Mouse (Mus musculus) hindbrain, postnatal 0 days (tissue): ENCODE results near the gene Dcaf12. TPM values are rescaled to one million over a fixed set of nuclear protein-coding genes. Genes with fewer than 3 reads are reported as not detected.
A peak's percentile ranks its signal among the peaks of the same experiment; 100 is the strongest.

Experiments used
- ATAC-seq: fragments of 200-750 bp; cut with Nextera tagmentation; 2 replicates; pipeline ENCODE4 v1.8.0; 2017; ENCODE audit warnings: mild to moderate bottlenecking, moderate TSS enrichment, moderate library complexity
- DNase-seq: peaks from one replicate; pipeline ENCODE4 v3.0.0-alpha.2; 2015; ENCODE audit warnings: low spot score
- H3K27ac ChIP-seq: fragments of 300-500 bp; sonication (generic); 2 replicates; pipeline ENCODE4 v1.5.1; 2014; ENCODE audit warnings: mild to moderate bottlenecking
- H3K27me3 ChIP-seq: fragments of 300-500 bp; sonication (generic); 2 replicates; pipeline ENCODE4 v1.6.1; 2014; ENCODE audit warnings: low read length, mixed read lengths; ENCODE audit not compliant: insufficient read depth
- H3K36me3 ChIP-seq: fragments of 300-500 bp; sonication (generic); 2 replicates; pipeline ENCODE4 v1.6.1; 2014; ENCODE audit warnings: low read length, mixed read lengths; ENCODE audit not compliant: insufficient read depth
- H3K4me1 ChIP-seq: fragments of 300-500 bp; sonication (generic); 2 replicates; pipeline ENCODE4 v1.6.1; 2014; ENCODE audit warnings: antibody characterized with exemption, low read length, mixed read lengths; ENCODE audit not compliant: insufficient read depth
- H3K4me2 ChIP-seq: fragments of 300-500 bp; sonication (generic); 2 replicates; pipeline ENCODE4 v1.6.1; 2014; ENCODE audit warnings: low read depth, mild to moderate bottlenecking, low read length, moderate library complexity, mixed read lengths
- H3K4me3 ChIP-seq: fragments of 300-500 bp; sonication (generic); 2 replicates; pipeline ENCODE4 v1.5.1; 2014; ENCODE audit warnings: low read length
- H3K9ac ChIP-seq: fragments of 300-500 bp; sonication (generic); replicated peaks from 2 replicates; pipeline ENCODE4 v1.6.1; 2014; ENCODE audit warnings: mild to moderate bottlenecking, low read length, moderate library complexity, mixed read lengths
- H3K9me3 ChIP-seq: fragments of 300-500 bp; sonication (generic); 2 replicates; pipeline ENCODE4 v1.6.1; 2016; ENCODE audit warnings: low read length, mixed read lengths
- CTCF ChIP-seq: IDR thresholded peaks from 2 replicates; pipeline ENCODE4 v1.5.1; 2016; ENCODE audit warnings: antibody characterized with exemption, control low read depth, low read depth
- WGBS: fragments of 180-500 bp; shearing (Covaris S2); extraction: QIAGEN DNeasy Blood & Tissue Kit; methylation state at CpG from one replicate; pipeline ENCODE4 v1.1.7; 2014; 5-methylcytosine and 5-hydroxymethylcytosine counted together
- polyA plus RNA-seq: library from polyadenylated mRNA; unstranded; fragments of >200 nt; fragmentation: Nextera tagmentation; extraction: Ambion mirVana; gene quantifications from 2 replicates; pipeline ENCODE4 v1.2.1, GENCODE M21; 2015
- total RNA-seq: library from RNA; depleted of rRNA; stranded (reverse); fragments of >200 nt; gene quantifications from 2 replicates; pipeline ENCODE4 v1.2.3, GENCODE M21; 2014

Dcaf12 gene
- total and polyA plus RNA-seq, 2 experiments from 2014 or later, result 53.0 to 64.0 TPM

GRCm38 (mm10) chr4:41349199-41349591, 34.5 kb upstream of the Dcaf12 start:
- no peaks in the 10 kb centered on the region for H3K36me3 ChIP-seq
- ATAC-seq (peak; percentile 80), DNase-seq (no peak)
- TF ChIP-seq CTCF, result no peak
- peak overlapping the region; percentile 88 for H3K4me3 ChIP-seq
- under 1% methylated on average over 27 of the region's 28 CpGs for WGBS
- H3K27me3 ChIP-seq, result no peaks in the 10 kb centered on the region
- peak overlapping the region; percentile 76 for H3K9ac ChIP-seq
- peak overlapping the region; percentile 77 for H3K4me2 ChIP-seq
- peak overlapping the region; percentile 91 for H3K27ac ChIP-seq
- peaks cover 8% of the 10 kb centered on the region for H3K4me1 ChIP-seq
- no peaks in the 10 kb centered on the region for H3K9me3 ChIP-seq

GRCm38 (mm10) chr4:41348584-41349198, 34.0 kb upstream of the Dcaf12 start, which contains the start of gene Ubap1:
Ubap1 (plus strand) TSS chr4:41348996.
- DNase-seq (peak; percentile 98), ATAC-seq (peak; percentile 99)
- WGBS, result under 1% methylated on average over 31 of the region's 31 CpGs

GRCm38 (mm10) chr4:41347839-41348238, 33.1 kb upstream of the Dcaf12 start:
- no peaks in the 10 kb centered on the region for H3K36me3 ChIP-seq
- DNase-seq, result no peak
- ATAC-seq, result no peak
- TF ChIP-seq CTCF, result no peak
- H3K27ac ChIP-seq, result no peak overlapping the region
- no peak overlapping the region for H3K4me3 ChIP-seq
- WGBS, result 55% methylated on average over 4 of the region's 5 CpGs
- peaks cover 8% of the 10 kb centered on the region for H3K4me1 ChIP-seq
- no peaks in the 10 kb centered on the region for H3K27me3 ChIP-seq
- H3K9ac ChIP-seq, result 0 out of 2 replicates have a peak overlapping the region, but pooled peaks have one; percentile 17
- peak overlapping the region; percentile 77 for H3K4me2 ChIP-seq
- no peaks in the 10 kb centered on the region for H3K9me3 ChIP-seq

More at GRCm38 (mm10) chr4:41348584-41349198, 34.0 kb upstream of the Dcaf12 start, which contains the start of gene Ubap1:
- Histone ChIP-seq H3K9me3 (no peaks in the 10 kb centered on the region), H3K4me3 (peak within 1 kb of the TSS; percentile 88), H3K4me1 (peaks cover 8% of the 10 kb centered on the region), H3K27me3 (no peaks in the 10 kb centered on the region), H3K4me2 (peak within 1 kb of the TSS; percentile 77), H3K9ac (peak within 1 kb of the TSS; percentile 76), H3K36me3 (no peaks in the 10 kb centered on the region), H3K27ac (peak within 1 kb of the TSS; percentile 91)
- no peak for TF ChIP-seq CTCF

- Histone ChIP-seq H3K27ac (no peak overlapping the region), H3K36me3 (no peaks in the 10 kb centered on the region), H3K4me3 (no peak overlapping the region), H3K4me2 (no peak overlapping the region), H3K9ac (no peak overlapping the region), H3K4me1 (peaks cover 8% of the 10 kb centered on the region), H3K9me3 (no peaks in the 10 kb centered on the region), H3K27me3 (no peaks in the 10 kb centered on the region)
- ATAC-seq, result no peak
- TF ChIP-seq CTCF, result no peak
- no peak for DNase-seq
- WGBS, result 73% methylated on average over 2 of the region's 2 CpGs
Observed at GRCm38 (mm10) chr4:41346011-41346410, 31.3 kb upstream of the Dcaf12 start.

GRCm38 (mm10) chr4:41340912-41341550, 26.3 kb upstream of the Dcaf12 start:
- no peak overlapping the region for H3K4me3 ChIP-seq
- no peak for TF ChIP-seq CTCF
- H3K36me3 ChIP-seq, result no peaks in the 10 kb centered on the region
- H3K4me2 ChIP-seq, result no peak overlapping the region
- DNase-seq (no peak), ATAC-seq (no peak)
- no peaks in the 10 kb centered on the region for H3K9me3 ChIP-seq
- no peak overlapping the region for H3K27ac ChIP-seq
- no peaks in the 10 kb centered on the region for H3K4me1 ChIP-seq
- 81% methylated on average over 11 of the region's 11 CpGs for WGBS
- H3K9ac ChIP-seq, result no peak overlapping the region
- H3K27me3 ChIP-seq, result no peaks in the 10 kb centered on the region

GRCm38 (mm10) chr4:41336546-41336945, 21.9 kb upstream of the Dcaf12 start:
- Histone ChIP-seq H3K4me2 (no peak overlapping the region), H3K4me3 (no peak overlapping the region), H3K4me1 (no peaks in the 10 kb centered on the region), H3K9ac (no peak overlapping the region), H3K9me3 (no peaks in the 10 kb centered on the region), H3K27me3 (no peaks in the 10 kb centered on the region), H3K36me3 (no peaks in the 10 kb centered on the region), H3K27ac (no peak overlapping the region)
- no peak for TF ChIP-seq CTCF
- ATAC-seq, result no peak
- no peak for DNase-seq

- WGBS, result 92% methylated on average over 9 of the region's 9 CpGs
- no peak for ATAC-seq
Observed at GRCm38 (mm10) chr4:41331698-41332421, 17.2 kb upstream of the Dcaf12 start.

More at GRCm38 (mm10) chr4:41331698-41332421, 17.2 kb upstream of the Dcaf12 start:
- Histone ChIP-seq H3K27ac (no peak overlapping the region), H3K36me3 (no peaks in the 10 kb centered on the region), H3K9me3 (no peaks in the 10 kb centered on the region), H3K27me3 (no peaks in the 10 kb centered on the region), H3K4me1 (no peaks in the 10 kb centered on the region), H3K4me2 (no peak overlapping the region), H3K4me3 (no peak overlapping the region), H3K9ac (no peak overlapping the region)
- TF ChIP-seq CTCF, result no peak
- no peak for DNase-seq
